Comparison of ENCODE assay signal across 19 mouse cellular contexts in the genomic region with DNA sequence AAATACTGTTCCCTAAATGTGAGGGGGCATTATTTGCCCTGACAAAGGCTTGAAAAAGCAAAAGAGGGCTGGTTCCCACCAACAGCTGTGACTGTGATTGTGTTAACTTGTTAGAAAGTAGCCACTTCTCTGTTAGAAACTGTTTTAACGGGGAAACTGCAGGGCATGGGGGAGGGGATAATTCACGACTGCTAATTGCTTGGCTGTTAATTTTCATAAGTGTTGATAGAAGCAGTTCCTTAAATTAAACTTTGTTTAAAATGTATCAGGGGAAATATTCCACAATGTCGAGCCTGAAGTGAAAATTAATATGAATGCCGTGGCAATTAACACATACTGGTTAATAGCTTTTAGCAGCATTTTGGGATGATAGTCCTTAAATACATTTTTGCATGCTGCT.
"Had no signal": no experiment of that assay in that cellular context is flagged by ENCODE, and none has a peak within 500 bp of the region (broad histone marks: within the 10 kb centered on the region; RNA-seq: fewer than 3 reads in every experiment).

No protein-coding gene starts in this region.

- H3K27me3 ChIP-seq: megakaryocyte, embryonic 14.5 days; midbrain, embryonic 13.5 days; neural tube, embryonic 12.5 days had no signal

- H3K9me3 ChIP-seq: megakaryocyte, embryonic 14.5 days; midbrain, embryonic 13.5 days; neural tube, embryonic 12.5 days had no signal

- H3K4me3 ChIP-seq: megakaryocyte, embryonic 14.5 days; midbrain, embryonic 13.5 days; neural tube, embryonic 12.5 days had no signal

- H3K4me2 ChIP-seq: lung, embryonic 14.5 days; midbrain, embryonic 11.5 days; midbrain, embryonic 13.5 days; neural tube, embryonic 12.5 days had no signal

- H3K27ac ChIP-seq: liver, embryonic 14.5 days; macrophage; midbrain, embryonic 13.5 days; neural tube, embryonic 12.5 days had no signal

- H3K9ac ChIP-seq: liver, embryonic 14.5 days; lung, embryonic 14.5 days; midbrain, embryonic 13.5 days; neural tube, embryonic 12.5 days had no signal

- DNase-seq: lung, adult 18-20 months; lung, embryonic 14.5 days; lung, postnatal 14 days; lung, postnatal 36 days; retina, postnatal 1 day; right cerebral cortex, adult 18-20 months; right cerebral cortex, postnatal 25 days; right cerebral cortex, postnatal 4 days; spleen, adult 18-20 months; thymus, adult 18-20 months; thymus, postnatal 14 days; thymus, postnatal 36 days had no signal

- ATAC-seq: midbrain, embryonic 13.5 days; midbrain, embryonic 16.5 days had no signal
